Comparison of ENCODE assay signal across 25 mouse cellular contexts in genomic region chr5:99125418-99125817, GRCm38 (mm10).
DNase-seq lines count a peak whose midpoint lies in the region; ATAC-seq lines count a peak whose summit lies in the region.
"Had no signal": no experiment of that assay in that cellular context is flagged by ENCODE, and none has a peak within 500 bp of the region (broad histone marks: within the 10 kb centered on the region; RNA-seq: fewer than 3 reads in every experiment).

No protein-coding gene starts in this region.

- H3K36me3 ChIP-seq in forebrain, embryonic 14.5 days (ENCODE audit: control insufficient read depth, insufficient read depth, low read length) = no peaks in the 10 kb centered on the region
- H3K36me3 ChIP-seq in forebrain, embryonic 12.5 days (replicated peaks) = no peaks in the 10 kb centered on the region
- H3K36me3 ChIP-seq in midbrain, embryonic 14.5 days (ENCODE audit: control insufficient read depth, insufficient read depth, low read length) = no peaks in the 10 kb centered on the region
- H3K36me3 ChIP-seq in midbrain, embryonic 11.5 days (ENCODE audit: control insufficient read depth, insufficient read depth, low read length) = no peaks in the 10 kb centered on the region
- no peaks in the 10 kb centered on the region for H3K36me3 ChIP-seq in midbrain, embryonic 15.5 days (replicated peaks)
- H3K36me3 ChIP-seq: embryonic facial prominence, embryonic 12.5 days; heart, embryonic 15.5 days; liver, embryonic 13.5 days; neural tube, embryonic 12.5 days had no signal

- no peaks in the 10 kb centered on the region for H3K4me1 ChIP-seq in forebrain, embryonic 14.5 days (ENCODE audit: control insufficient read depth, insufficient read depth, low read length)
- H3K4me1 ChIP-seq in forebrain, embryonic 12.5 days = no peaks in the 10 kb centered on the region; the same call in 1 of the 2 replicates
- H3K4me1 ChIP-seq in midbrain, embryonic 14.5 days (ENCODE audit: control insufficient read depth, insufficient read depth, low read length) = no peaks in the 10 kb centered on the region
- 0 out of 2 replicates have a peak, but pooled peaks cover 2% of the 10 kb centered on the region for H3K4me1 ChIP-seq in midbrain, embryonic 11.5 days (ENCODE audit: control insufficient read depth, insufficient read depth, low read length)
- peaks cover 5% of the 10 kb centered on the region for H3K4me1 ChIP-seq in midbrain, embryonic 15.5 days
- H3K4me1 ChIP-seq: embryonic facial prominence, embryonic 12.5 days; heart, embryonic 15.5 days; liver, embryonic 13.5 days; megakaryocyte, embryonic 14.5 days; neural tube, embryonic 12.5 days had no signal

- no peak overlapping the region for H3K4me3 ChIP-seq in forebrain, embryonic 14.5 days (ENCODE audit: low read depth, low read length)
- H3K4me3 ChIP-seq in forebrain, embryonic 12.5 days (replicated peaks) = no peak overlapping the region
- no peak overlapping the region for H3K4me3 ChIP-seq in midbrain, embryonic 14.5 days (replicated peaks; ENCODE audit: low read depth, low read length)
- H3K4me3 ChIP-seq in midbrain, embryonic 11.5 days (ENCODE audit: low read depth, low read length) = no peak overlapping the region
- no peak overlapping the region for H3K4me3 ChIP-seq in midbrain, embryonic 15.5 days
- H3K4me3 ChIP-seq: embryonic facial prominence, embryonic 12.5 days; heart, embryonic 15.5 days; left cerebral cortex, adult 2 months; liver, embryonic 13.5 days; megakaryocyte, embryonic 14.5 days; neural tube, embryonic 12.5 days had no signal

- peak; percentile 48; the same call in 1 of the 2 replicates for ATAC-seq in forebrain, embryonic 14.5 days
- no peak for ATAC-seq in forebrain, embryonic 12.5 days (ENCODE audit: low FRiP score)
- ATAC-seq in midbrain, embryonic 14.5 days (ENCODE audit: low FRiP score, low TSS enrichment) = no peak; the same call in 1 of the 2 replicates
- no peak for ATAC-seq in midbrain, embryonic 11.5 days (ENCODE audit: low FRiP score)
- peak; percentile 91 for ATAC-seq in midbrain, embryonic 15.5 days (replicated peaks)

- peak; percentile 54 for DNase-seq in forebrain, embryonic 14.5 days (ENCODE audit: low spot score)
- peak; percentile 72 for DNase-seq in midbrain, embryonic 14.5 days
- DNase-seq in midbrain, embryonic 11.5 days (ENCODE audit: low spot score, missing footprints) = no peak
- DNase-seq in frontal cortex, postnatal 10 days (ENCODE audit: low spot score in 2 of 2) = no peak
- DNase-seq in testis, postnatal 10 days (ENCODE audit: low spot score) = no peak
- DNase-seq: adrenal gland, postnatal 36 days; cerebellum, adult 11-12 months; cerebellum, postnatal 25 days; heart, postnatal 36 days; kidney, adult 2 months; liver, embryonic 13.5 days; lung, adult 2 months; lung, postnatal 14 days; right cerebral cortex, adult 18-20 months; right cerebral cortex, postnatal 4 days; thymus, adult 18-20 months; thymus, postnatal 4 days had no signal

- H3K27ac ChIP-seq in forebrain, embryonic 14.5 days (ENCODE audit: low read depth, low read length) = no peak overlapping the region
- no peak overlapping the region for H3K27ac ChIP-seq in forebrain, embryonic 12.5 days
- no peak overlapping the region for H3K27ac ChIP-seq in midbrain, embryonic 14.5 days (replicated peaks; ENCODE audit: low read depth, low read length)
- no peak overlapping the region for H3K27ac ChIP-seq in midbrain, embryonic 11.5 days (ENCODE audit: low read depth, low read length)
- H3K27ac ChIP-seq in midbrain, embryonic 15.5 days = 0 out of 2 replicates have a peak overlapping the region, but pooled peaks have one; percentile 29
- H3K27ac ChIP-seq: embryonic facial prominence, embryonic 12.5 days; heart, embryonic 15.5 days; kidney, postnatal 0 days; left cerebral cortex, adult 2 months; liver, embryonic 13.5 days; neural tube, embryonic 12.5 days had no signal

- no peaks in the 10 kb centered on the region for H3K27me3 ChIP-seq in forebrain, embryonic 14.5 days (replicated peaks; ENCODE audit: control insufficient read depth, insufficient read depth, low read length)
- no peaks in the 10 kb centered on the region for H3K27me3 ChIP-seq in forebrain, embryonic 12.5 days
- H3K27me3 ChIP-seq in midbrain, embryonic 14.5 days (ENCODE audit: control insufficient read depth, insufficient read depth, low read length) = no peaks in the 10 kb centered on the region
- H3K27me3 ChIP-seq in midbrain, embryonic 11.5 days (ENCODE audit: control insufficient read depth, insufficient read depth, low read length) = no peaks in the 10 kb centered on the region
- no peaks in the 10 kb centered on the region for H3K27me3 ChIP-seq in midbrain, embryonic 15.5 days (replicated peaks)
- H3K27me3 ChIP-seq: embryonic facial prominence, embryonic 12.5 days; heart, embryonic 15.5 days; liver, embryonic 13.5 days; megakaryocyte, embryonic 14.5 days; neural tube, embryonic 12.5 days had no signal

- H3K9ac ChIP-seq in forebrain, embryonic 14.5 days (ENCODE audit: low read length) = no peak overlapping the region
- H3K9ac ChIP-seq in forebrain, embryonic 12.5 days = no peak overlapping the region
- H3K9ac ChIP-seq in midbrain, embryonic 14.5 days (replicated peaks; ENCODE audit: low read length) = no peak overlapping the region
- no peak overlapping the region for H3K9ac ChIP-seq in midbrain, embryonic 11.5 days (ENCODE audit: low read length)
- H3K9ac ChIP-seq in midbrain, embryonic 15.5 days = no peak overlapping the region
- H3K9ac ChIP-seq: embryonic facial prominence, embryonic 12.5 days; heart, embryonic 15.5 days; liver, embryonic 13.5 days; neural tube, embryonic 12.5 days had no signal

- H3K9me3 ChIP-seq in forebrain, embryonic 14.5 days (replicated peaks; ENCODE audit: control insufficient read depth, low read length) = no peaks in the 10 kb centered on the region
- no peaks in the 10 kb centered on the region for H3K9me3 ChIP-seq in forebrain, embryonic 12.5 days
- H3K9me3 ChIP-seq in midbrain, embryonic 14.5 days (ENCODE audit: control insufficient read depth, low read length) = no peaks in the 10 kb centered on the region
- H3K9me3 ChIP-seq in midbrain, embryonic 11.5 days (ENCODE audit: control insufficient read depth, low read length) = no peaks in the 10 kb centered on the region
- H3K9me3 ChIP-seq in midbrain, embryonic 15.5 days = no peaks in the 10 kb centered on the region
- H3K9me3 ChIP-seq: embryonic facial prominence, embryonic 12.5 days; heart, embryonic 15.5 days; liver, embryonic 13.5 days; megakaryocyte, embryonic 14.5 days; neural tube, embryonic 12.5 days had no signal

- 87% methylated on average over 3 of the region's 3 CpGs for WGBS in forebrain, embryonic 14.5 days
- WGBS in forebrain, embryonic 12.5 days = 83% methylated on average over 3 of the region's 3 CpGs
- 82% methylated on average over 3 of the region's 3 CpGs for WGBS in midbrain, embryonic 14.5 days
- 87% methylated on average over 3 of the region's 3 CpGs for WGBS in midbrain, embryonic 11.5 days
- WGBS in midbrain, embryonic 15.5 days = 74% methylated on average over 3 of the region's 3 CpGs

- H3K4me2 ChIP-seq in forebrain, embryonic 14.5 days (ENCODE audit: low read length) = no peak overlapping the region
- H3K4me2 ChIP-seq in forebrain, embryonic 12.5 days = no peak overlapping the region
- H3K4me2 ChIP-seq in midbrain, embryonic 14.5 days (ENCODE audit: low read length) = no peak overlapping the region
- H3K4me2 ChIP-seq in midbrain, embryonic 11.5 days = no peak overlapping the region
- no peak overlapping the region for H3K4me2 ChIP-seq in midbrain, embryonic 15.5 days
- H3K4me2 ChIP-seq: embryonic facial prominence, embryonic 12.5 days; heart, embryonic 15.5 days; liver, embryonic 13.5 days; neural tube, embryonic 12.5 days had no signal

Comparison
In these comparisons a context has a peak if more than half of its experiments do, and no peak if none do; other contexts are left out.
1. ATAC-seq: peak in forebrain, embryonic 14.5 days (single experiment) and midbrain, embryonic 15.5 days (single experiment); none in forebrain, embryonic 12.5 days (single experiment), midbrain, embryonic 14.5 days (single experiment) and midbrain, embryonic 11.5 days (single experiment).
2. DNase-seq: peak in forebrain, embryonic 14.5 days (single experiment) and midbrain, embryonic 14.5 days (single experiment); none in midbrain, embryonic 11.5 days (single experiment), frontal cortex, postnatal 10 days (0 of 2) and testis, postnatal 10 days (single experiment).